Mouse (Mus musculus): ENCODE results near the gene Ceacam12.
"Not testable (repeated sequence)": the region's sequence is repeated elsewhere in the genome, so short reads cannot be mapped to it uniquely, and the experiment has no call there.

The Ceacam12 gene

DNA sequence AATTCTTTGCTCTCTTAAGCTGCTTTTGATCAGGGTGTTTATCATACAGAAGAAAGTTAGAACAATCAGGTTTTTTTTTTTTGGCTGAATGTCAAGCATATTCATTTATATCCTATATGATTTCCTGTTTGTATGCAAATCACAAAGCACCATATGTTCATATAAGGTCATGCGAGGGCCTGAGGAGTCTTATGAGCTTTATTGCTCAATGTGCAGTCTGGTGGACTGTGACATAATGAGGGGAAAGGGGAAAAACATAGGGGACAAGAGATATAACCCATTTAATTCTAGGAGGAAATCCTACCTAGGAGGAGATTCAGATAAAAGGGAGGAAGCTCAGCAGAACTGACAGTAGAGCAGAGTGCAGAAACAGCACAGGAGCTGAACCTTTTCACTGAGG is at the start of gene Ceacam12:
Gene Ceacam12, plus strand, starts transcription at position 301 of the 400 bp plus-strand sequence.
- ChIA-PET POLR2A (no interaction called here), CTCF (no interaction called here)

- POLR2A ChIA-PET, CTCF ChIA-PET: not testable (repeated sequence)
Observed at GRCm38 (mm10) chr7:18073821-18074220, 8.1 kb downstream of the Ceacam12 start.

DNA sequence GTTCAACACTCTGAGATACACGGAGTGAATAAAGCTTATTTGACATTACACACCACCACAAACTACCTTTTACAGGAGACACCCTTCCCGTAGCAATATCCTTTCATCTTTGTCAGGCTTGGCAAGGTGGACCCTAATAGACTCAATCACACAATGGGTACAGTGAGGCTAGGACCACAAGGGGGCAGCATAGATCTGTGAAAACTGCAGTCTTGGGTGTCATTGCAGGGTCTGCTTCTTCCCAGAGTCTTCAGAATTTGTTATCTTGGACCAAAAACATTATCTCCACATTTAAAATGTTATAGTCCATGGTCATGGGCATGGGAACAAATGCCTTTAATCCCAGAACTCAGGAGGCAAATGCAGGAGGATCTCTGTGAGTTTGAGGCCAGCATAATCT is 35.1 kb downstream of the Ceacam12 start:
- CTCF ChIA-PET = interaction anchor here in 2 of 4 experiments (0.6 to 1.3 kb wide), 3 partner anchors 12 to 1027 kb away, joined by 3 read pairs; partner anchors contain the start of gene Psg16 (in 1 of the 2)
- POLR2A ChIA-PET = no interaction called here
